10 mouse cellular contexts compared by ENCODE assay signal in the genomic region with DNA sequence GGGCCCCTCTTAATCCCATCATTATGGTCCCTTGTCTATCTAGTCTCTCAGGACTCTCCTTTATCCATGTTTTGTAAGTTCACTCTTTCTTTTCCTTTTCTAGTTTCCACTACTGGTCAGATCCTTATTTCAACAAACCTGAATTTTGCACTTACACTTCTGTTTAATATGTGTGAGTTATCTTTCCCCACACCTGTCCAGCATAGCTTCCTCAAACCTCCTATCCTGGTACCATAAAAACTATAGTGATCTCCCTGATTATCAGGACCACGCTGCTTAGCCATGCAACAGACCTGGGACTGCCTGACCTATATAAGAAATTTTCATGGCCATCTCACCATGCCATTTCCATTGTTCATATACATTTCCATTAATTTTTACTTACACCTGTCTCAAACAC.
"Had no signal": no experiment of that assay in that cellular context is flagged by ENCODE, and none has a peak within 500 bp of the region (broad histone marks: within the 10 kb centered on the region; RNA-seq: fewer than 3 reads in every experiment).

No protein-coding gene starts in this region.

- H3K9me3 ChIP-seq: intestine, embryonic 15.5 days; limb, embryonic 10.5 days; liver, embryonic 15.5 days; midbrain, embryonic 12.5 days had no signal

- H3K4me1 ChIP-seq: intestine, embryonic 15.5 days; midbrain, embryonic 12.5 days had no signal

- H3K27ac ChIP-seq: intestine, embryonic 15.5 days; limb, embryonic 10.5 days; midbrain, embryonic 12.5 days had no signal

- H3K4me3 ChIP-seq: intestine, embryonic 15.5 days; limb, embryonic 10.5 days; liver, embryonic 15.5 days; midbrain, embryonic 12.5 days had no signal

- ATAC-seq: intestine, embryonic 15.5 days; midbrain, embryonic 16.5 days had no signal

- DNase-seq: kidney, adult 18-20 months; kidney, postnatal 10 days; lung, postnatal 10 days; right cerebral cortex, postnatal 14 days; thymus, adult 18-20 months had no signal

- H3K27me3 ChIP-seq: intestine, embryonic 15.5 days; liver, embryonic 15.5 days; midbrain, embryonic 12.5 days had no signal

- H3K36me3 ChIP-seq: intestine, embryonic 15.5 days; limb, embryonic 10.5 days; liver, embryonic 15.5 days; midbrain, embryonic 12.5 days had no signal
